Mouse (Mus musculus): Measurements from ENCODE around the gene Trim69. TPM values are rescaled to one million over a fixed set of nuclear protein-coding genes. Genes with fewer than 3 reads are reported as not detected.
A peak's percentile ranks its signal among the peaks of the same experiment; 100 is the strongest.

The Trim69 gene
- polyA plus RNA-seq, 1 experiment = 0.12 TPM

DNA sequence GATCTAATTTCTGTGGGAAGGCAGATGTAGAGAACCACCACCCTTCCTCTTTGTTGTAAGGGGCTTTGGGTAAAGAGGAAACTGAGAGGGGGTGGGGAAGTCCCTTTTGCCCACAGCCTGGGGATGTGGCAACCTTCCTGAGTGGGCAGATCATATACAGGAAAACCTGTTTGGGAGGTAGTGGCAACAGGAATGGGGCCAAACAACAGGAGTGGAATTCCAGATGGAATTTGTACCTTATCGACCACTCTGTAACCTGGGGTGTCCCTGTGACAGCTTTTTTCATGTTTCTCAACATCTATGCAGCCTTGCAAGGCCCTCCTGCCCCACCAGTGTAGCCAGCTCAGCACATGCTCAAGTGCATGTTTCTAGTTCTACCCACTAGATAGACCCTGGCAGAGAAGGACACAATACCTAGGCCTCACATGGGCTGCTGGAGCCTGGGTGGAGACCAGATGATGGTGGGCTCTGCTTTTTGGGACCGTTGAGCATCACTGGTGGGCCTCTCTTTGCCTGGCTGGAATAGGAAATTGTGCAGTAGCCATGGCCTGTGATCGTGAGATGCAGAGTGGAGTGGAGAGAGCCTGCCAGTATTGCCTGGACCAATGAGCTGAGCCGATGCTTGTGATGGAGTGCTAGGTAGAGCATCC is 4.3 kb upstream of the Trim69 start:
- TF ChIP-seq POLR2A (IDR thresholded peaks at IDR 0.05; ENCODE audit: control insufficient read depth, extremely low read depth, insufficient read depth, low read length, poor library complexity) (no peak), CTCF (IDR thresholded peaks at IDR 0.05; ENCODE audit: borderline replicate concordance, control insufficient read depth, extremely low read depth, insufficient read depth, low read length, poor library complexity) (no peak)
- 76% methylated on average over 4 of the region's 4 CpGs for WGBS
- DNase-seq = no peak
- no peak overlapping the region for H3K27ac ChIP-seq (ENCODE audit: control insufficient read depth, insufficient read depth, low read length)
- H3K36me3 ChIP-seq (ENCODE audit: control insufficient read depth, insufficient read depth, low read length) = peaks cover 32% of the 10 kb centered on the region
- peaks cover 27% of the 10 kb centered on the region for H3K4me1 ChIP-seq (replicated peaks; ENCODE audit: control insufficient read depth, insufficient read depth, low read length)
- no peaks in the 10 kb centered on the region for H3K27me3 ChIP-seq (ENCODE audit: control insufficient read depth, insufficient read depth, low read length)
- no peak overlapping the region for H3K4me3 ChIP-seq (ENCODE audit: control insufficient read depth, insufficient read depth, low read length)

DNA sequence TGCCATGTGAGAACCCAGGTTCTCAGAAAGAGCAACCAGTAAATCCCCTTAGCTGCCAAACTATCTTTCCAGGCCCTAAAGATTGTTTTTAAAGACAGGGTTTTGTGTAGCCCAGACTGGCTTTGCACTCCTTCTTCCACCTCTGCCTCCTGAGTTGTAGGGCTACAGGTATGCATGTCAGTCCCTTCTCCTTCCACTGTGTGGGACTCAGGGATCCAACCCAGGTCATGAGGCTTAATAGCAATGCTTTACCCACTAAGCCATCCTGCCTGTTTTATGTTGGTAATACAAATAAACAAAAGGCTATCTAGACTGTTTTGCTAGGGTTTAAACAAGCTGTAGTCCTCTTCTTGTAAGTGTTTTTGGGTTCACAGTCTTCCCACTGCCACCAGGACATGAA is 2.9 kb upstream of the Trim69 start:
- H3K36me3 ChIP-seq (ENCODE audit: control insufficient read depth, insufficient read depth, low read length) = peaks cover 19% of the 10 kb centered on the region
- TF ChIP-seq CTCF (IDR thresholded peaks at IDR 0.05; ENCODE audit: borderline replicate concordance, control insufficient read depth, extremely low read depth, insufficient read depth, low read length, poor library complexity) (no peak), POLR2A (IDR thresholded peaks at IDR 0.05; ENCODE audit: control insufficient read depth, extremely low read depth, insufficient read depth, low read length, poor library complexity) (no peak)
- no peak overlapping the region for H3K27ac ChIP-seq (ENCODE audit: control insufficient read depth, insufficient read depth, low read length)
- no peak overlapping the region for H3K4me3 ChIP-seq (ENCODE audit: control insufficient read depth, insufficient read depth, low read length)
- peaks cover 27% of the 10 kb centered on the region for H3K4me1 ChIP-seq (replicated peaks; ENCODE audit: control insufficient read depth, insufficient read depth, low read length)
- H3K27me3 ChIP-seq (ENCODE audit: control insufficient read depth, insufficient read depth, low read length) = no peaks in the 10 kb centered on the region
- no peak for DNase-seq

DNA sequence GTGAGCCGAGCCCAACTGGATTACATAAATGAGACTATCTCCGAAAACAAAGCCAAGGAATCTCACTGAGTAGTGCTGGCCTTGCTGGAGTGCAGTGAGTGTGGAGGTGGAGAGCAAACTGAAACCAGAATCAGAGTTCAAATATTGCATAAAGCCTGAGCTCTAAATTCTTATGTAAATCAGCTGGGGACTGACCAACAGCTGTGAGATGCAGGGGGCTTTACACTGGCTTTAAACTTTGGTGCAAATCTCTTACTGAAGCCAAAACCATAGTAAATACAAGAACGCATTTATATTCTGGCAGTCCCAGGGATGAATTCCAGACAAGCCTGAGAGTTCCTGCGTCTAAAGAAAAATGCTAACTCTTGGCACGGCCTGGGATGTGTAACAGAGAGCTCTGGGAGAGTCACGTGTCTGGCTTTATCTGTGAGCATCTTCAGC is 2.1 kb upstream of the Trim69 start:
- Histone ChIP-seq H3K4me1 (replicated peaks; ENCODE audit: control insufficient read depth, insufficient read depth, low read length) (peaks cover 30% of the 10 kb centered on the region), H3K27ac (ENCODE audit: control insufficient read depth, insufficient read depth, low read length) (no peak overlapping the region), H3K27me3 (ENCODE audit: control insufficient read depth, insufficient read depth, low read length) (no peaks in the 10 kb centered on the region), H3K36me3 (ENCODE audit: control insufficient read depth, insufficient read depth, low read length) (peaks cover 12% of the 10 kb centered on the region), H3K4me3 (ENCODE audit: control insufficient read depth, insufficient read depth, low read length) (no peak overlapping the region)
- no peak for DNase-seq
- WGBS = 86% methylated on average over 6 of the region's 6 CpGs
- no peak for TF ChIP-seq CTCF (IDR thresholded peaks at IDR 0.05; ENCODE audit: borderline replicate concordance, control insufficient read depth, extremely low read depth, insufficient read depth, low read length, poor library complexity)
- TF ChIP-seq POLR2A (IDR thresholded peaks at IDR 0.05; ENCODE audit: control insufficient read depth, extremely low read depth, insufficient read depth, low read length, poor library complexity) = no peak

DNA sequence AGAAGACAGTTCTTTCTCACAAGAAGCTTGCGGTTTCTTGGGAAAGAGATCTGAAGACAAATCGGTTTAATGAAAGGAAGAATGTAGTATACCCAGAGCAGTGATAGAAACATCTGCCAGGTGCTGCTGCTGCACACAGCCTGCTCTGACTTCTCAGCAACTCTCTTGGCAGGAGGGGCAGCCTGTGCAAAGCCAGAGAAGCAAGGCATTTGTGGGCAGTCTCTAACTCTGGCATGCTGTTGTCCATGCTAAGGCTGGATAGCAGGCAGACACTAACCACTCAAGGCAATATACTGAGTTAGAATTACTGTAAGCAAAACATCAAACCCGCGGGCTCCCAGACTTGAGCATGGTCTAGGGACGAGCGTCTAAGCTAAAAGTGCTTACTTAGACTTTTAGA is 833 bp upstream of the Trim69 start:
- peaks cover 4% of the 10 kb centered on the region for H3K36me3 ChIP-seq (ENCODE audit: control insufficient read depth, insufficient read depth, low read length)
- H3K27ac ChIP-seq (ENCODE audit: control insufficient read depth, insufficient read depth, low read length) = peak overlapping the region; percentile 15; the same call in 1 of the 2 replicates
- DNase-seq = peak; percentile 27
- no peak for TF ChIP-seq CTCF (IDR thresholded peaks at IDR 0.05; ENCODE audit: borderline replicate concordance, control insufficient read depth, extremely low read depth, insufficient read depth, low read length, poor library complexity)
- TF ChIP-seq POLR2A (IDR thresholded peaks at IDR 0.05; ENCODE audit: control insufficient read depth, extremely low read depth, insufficient read depth, low read length, poor library complexity) = no peak
- 63% methylated on average over 6 of the region's 6 CpGs for WGBS
- no peaks in the 10 kb centered on the region for H3K27me3 ChIP-seq (ENCODE audit: control insufficient read depth, insufficient read depth, low read length)
- H3K4me3 ChIP-seq (ENCODE audit: control insufficient read depth, insufficient read depth, low read length) = no peak overlapping the region
- H3K4me1 ChIP-seq (replicated peaks; ENCODE audit: control insufficient read depth, insufficient read depth, low read length) = peaks cover 40% of the 10 kb centered on the region

DNA sequence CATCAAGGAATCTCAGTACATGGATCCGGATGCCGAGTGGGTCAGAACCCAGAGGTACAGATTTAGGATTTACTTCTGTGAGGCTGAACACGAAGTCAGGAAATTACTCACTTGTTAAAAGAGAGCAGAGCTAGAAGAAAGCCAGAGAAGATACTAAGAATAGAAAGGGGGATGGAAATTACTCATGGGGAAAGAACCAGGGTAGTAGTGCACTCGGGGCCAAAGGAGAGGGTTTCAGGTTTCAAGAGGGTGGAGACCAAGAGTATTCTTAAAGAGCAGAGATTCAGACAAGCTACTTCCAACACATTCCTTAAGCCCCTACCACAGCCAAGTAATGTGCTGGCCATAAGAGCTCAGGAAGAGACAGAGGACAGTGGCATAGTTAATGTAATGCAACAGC is 1.0 kb downstream of the Trim69 start:
- 54% methylated on average over 4 of the region's 4 CpGs for WGBS
- Histone ChIP-seq H3K27ac (ENCODE audit: control insufficient read depth, insufficient read depth, low read length) (no peak overlapping the region), H3K36me3 (ENCODE audit: control insufficient read depth, insufficient read depth, low read length) (no peaks in the 10 kb centered on the region), H3K27me3 (ENCODE audit: control insufficient read depth, insufficient read depth, low read length) (no peaks in the 10 kb centered on the region), H3K4me3 (ENCODE audit: control insufficient read depth, insufficient read depth, low read length) (no peak overlapping the region), H3K4me1 (replicated peaks; ENCODE audit: control insufficient read depth, insufficient read depth, low read length) (peaks cover 28% of the 10 kb centered on the region)
- DNase-seq = no peak
- TF ChIP-seq CTCF (IDR thresholded peaks at IDR 0.05; ENCODE audit: borderline replicate concordance, control insufficient read depth, extremely low read depth, insufficient read depth, low read length, poor library complexity) (no peak), POLR2A (IDR thresholded peaks at IDR 0.05; ENCODE audit: control insufficient read depth, extremely low read depth, insufficient read depth, low read length, poor library complexity) (no peak)

DNA sequence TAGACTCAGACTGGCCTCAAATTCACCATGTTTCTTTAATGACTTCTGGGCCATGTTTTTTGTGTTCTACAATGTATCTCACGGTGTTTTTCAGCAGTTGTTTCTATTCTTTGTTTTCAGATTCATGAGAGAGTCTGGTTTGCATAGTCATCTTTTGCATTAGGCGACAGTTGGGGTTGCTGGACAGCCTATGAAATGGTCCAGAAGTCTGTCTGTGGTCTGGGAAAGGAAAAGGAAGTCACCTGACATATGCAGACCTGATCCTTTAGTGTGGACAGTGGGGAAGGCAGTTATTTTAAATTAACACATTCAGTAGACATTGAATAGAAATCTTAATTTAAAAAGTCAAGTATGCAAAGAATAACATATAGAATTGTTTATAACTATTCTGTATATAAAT is 2.0 kb downstream of the Trim69 start:
- 73% methylated on average over 2 of the region's 2 CpGs for WGBS
- no peak for DNase-seq
- TF ChIP-seq CTCF (IDR thresholded peaks at IDR 0.05; ENCODE audit: borderline replicate concordance, control insufficient read depth, extremely low read depth, insufficient read depth, low read length, poor library complexity) (no peak), POLR2A (IDR thresholded peaks at IDR 0.05; ENCODE audit: control insufficient read depth, extremely low read depth, insufficient read depth, low read length, poor library complexity) (no peak)

More for the DNA sequence above, 2.0 kb downstream of the Trim69 start:
- Histone ChIP-seq H3K36me3 (ENCODE audit: control insufficient read depth, insufficient read depth, low read length) (no peaks in the 10 kb centered on the region), H3K27me3 (ENCODE audit: control insufficient read depth, insufficient read depth, low read length) (no peaks in the 10 kb centered on the region), H3K4me1 (replicated peaks; ENCODE audit: control insufficient read depth, insufficient read depth, low read length) (peaks cover 28% of the 10 kb centered on the region), H3K4me3 (ENCODE audit: control insufficient read depth, insufficient read depth, low read length) (no peak overlapping the region), H3K27ac (ENCODE audit: control insufficient read depth, insufficient read depth, low read length) (no peak overlapping the region)

Data from thymus, adult 2 months (tissue).